ENCODE assay signal across 26 mouse cellular contexts in the genomic region with DNA sequence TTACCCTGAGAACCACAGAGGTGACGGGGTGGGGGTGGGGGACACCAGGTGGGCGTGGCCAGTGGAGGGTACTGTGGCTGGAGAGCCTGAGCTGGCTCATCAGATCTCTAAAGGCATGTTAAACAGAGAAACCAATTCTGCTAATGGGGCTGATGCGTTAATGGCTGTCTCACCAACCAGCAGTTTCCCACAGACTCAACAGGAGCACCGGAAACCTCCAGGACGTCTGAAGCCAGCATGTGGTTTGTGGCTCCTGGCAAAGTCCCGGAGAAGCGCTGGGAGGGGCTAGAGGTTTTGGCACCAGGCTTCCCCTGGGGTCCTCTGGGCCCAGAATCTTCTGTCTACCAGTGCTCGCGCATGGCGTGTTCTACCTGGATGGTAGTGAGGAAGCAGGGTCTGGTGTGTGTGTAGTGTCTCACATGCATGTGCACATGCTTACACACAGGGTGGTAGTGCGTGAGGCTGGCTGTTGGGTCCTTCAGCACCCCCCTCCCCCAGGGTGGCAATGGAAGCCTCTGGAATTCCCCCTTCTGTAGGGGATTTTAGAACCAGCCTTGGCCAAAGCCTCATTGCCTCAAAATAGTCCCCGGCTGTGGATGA. TPM values are rescaled to one million over a fixed set of nuclear protein-coding genes. Genes with fewer than 3 reads are reported as not detected.
DNase-seq lines count a peak whose midpoint lies in the region; ATAC-seq and TF ChIP-seq lines count a peak whose summit lies in the region.
"Had no signal": no experiment of that assay in that cellular context is flagged by ENCODE, and none has a peak within 500 bp of the region (broad histone marks: within the 10 kb centered on the region; RNA-seq: fewer than 3 reads in every experiment).

No protein-coding gene starts in this region.

- no peak for ATAC-seq in embryonic facial prominence, embryonic 13.5 days (ENCODE audit: insufficient number of reproducible peaks, insufficient read depth, low FRiP score, low TSS enrichment, low read depth)
- ATAC-seq in hematopoietic stem cell, adult 5-6 weeks (replicated peaks in 1 of 2; ENCODE audit: insufficient read depth in 1 of 2, low FRiP score in 2 of 2, low TSS enrichment in 1 of 2, low read depth in 1 of 2, poor library complexity in 2 of 2, severe bottlenecking in 2 of 2): peak; percentile 27 to 46; a peak in 3 of 4 replicates
- ATAC-seq: forebrain, postnatal 0 days; lung, postnatal 0 days had no signal

- intact Hi-C loops in left cerebral cortex, adult 2 months (cut with DNase I): no loop called here
- intact Hi-C loops in left cerebral cortex, postnatal 4 days (cut with DNase I): no loop called here

- no peak overlapping the region for H3K27ac ChIP-seq in embryonic facial prominence, embryonic 13.5 days
- no peak overlapping the region for H3K27ac ChIP-seq in embryonic facial prominence, embryonic 10.5 days (replicated peaks)
- H3K27ac ChIP-seq in left cerebral cortex, adult 2 months: no peak overlapping the region
- H3K27ac ChIP-seq: embryonic facial prominence, embryonic 12.5 days; hindbrain, embryonic 14.5 days; limb, embryonic 15.5 days; liver, embryonic 15.5 days; neural tube, embryonic 13.5 days; stomach, embryonic 15.5 days had no signal

- WGBS in embryonic facial prominence, embryonic 13.5 days: 50% methylated on average over 12 of the region's 12 CpGs
- WGBS in embryonic facial prominence, embryonic 10.5 days: 66% methylated on average over 12 of the region's 12 CpGs

- no peaks in the 10 kb centered on the region for H3K36me3 ChIP-seq in embryonic facial prominence, embryonic 13.5 days
- no peaks in the 10 kb centered on the region for H3K36me3 ChIP-seq in embryonic facial prominence, embryonic 10.5 days (replicated peaks)
- H3K36me3 ChIP-seq: embryonic facial prominence, embryonic 12.5 days; G1E; heart, embryonic 12.5 days; limb, embryonic 15.5 days; liver, embryonic 15.5 days; neural tube, embryonic 13.5 days; stomach, embryonic 15.5 days had no signal

- no peaks in the 10 kb centered on the region for H3K9me3 ChIP-seq in embryonic facial prominence, embryonic 13.5 days
- no peaks in the 10 kb centered on the region for H3K9me3 ChIP-seq in embryonic facial prominence, embryonic 10.5 days
- H3K9me3 ChIP-seq: embryonic facial prominence, embryonic 12.5 days; limb, embryonic 15.5 days; liver, embryonic 15.5 days; neural tube, embryonic 13.5 days; stomach, embryonic 15.5 days had no signal

- 0 out of 2 replicates have a peak overlapping the region, but pooled peaks have one; percentile 1 for H3K9ac ChIP-seq in embryonic facial prominence, embryonic 13.5 days
- H3K9ac ChIP-seq: embryonic facial prominence, embryonic 12.5 days; forebrain, postnatal 0 days; heart, embryonic 12.5 days; hindbrain, embryonic 14.5 days; limb, embryonic 15.5 days; liver, embryonic 15.5 days; neural tube, embryonic 13.5 days; stomach, embryonic 15.5 days had no signal

- H3K4me3 ChIP-seq in embryonic facial prominence, embryonic 13.5 days: no peak overlapping the region
- H3K4me3 ChIP-seq in embryonic facial prominence, embryonic 10.5 days: no peak overlapping the region
- no peak overlapping the region for H3K4me3 ChIP-seq in left cerebral cortex, adult 2 months
- H3K4me3 ChIP-seq: embryonic facial prominence, embryonic 12.5 days; heart, embryonic 12.5 days; limb, embryonic 15.5 days; liver, embryonic 15.5 days; neural tube, embryonic 13.5 days; stomach, embryonic 15.5 days had no signal

- no peak for DNase-seq in embryonic facial prominence, embryonic 10.5 days (ENCODE audit: low spot score)
- DNase-seq in A20 (ENCODE audit: low read depth, low spot score): peak; percentile 44
- peak; percentile 56 for DNase-seq in Muller cell, postnatal 12 days (ENCODE audit: inconsistent ontology term)
- no peak for DNase-seq in kidney, adult 11 months
- DNase-seq in left cerebral cortex, adult 2 months (ENCODE audit: extremely low spot score in 1 of 2, low spot score in 2 of 2): no peak
- no peak for DNase-seq in left cerebral cortex, postnatal 4 days
- DNase-seq: cerebellum, adult 18-20 months; forebrain, postnatal 0 days; heart, postnatal 14 days; kidney, adult 8-10 months; kidney, postnatal 25 days; midbrain, embryonic 14.5 days; right cerebral cortex, adult 18-20 months; thymus, adult 2 months had no signal

- peaks cover 28% of the 10 kb centered on the region for H3K4me1 ChIP-seq in embryonic facial prominence, embryonic 13.5 days
- peaks cover 26% of the 10 kb centered on the region for H3K4me1 ChIP-seq in embryonic facial prominence, embryonic 10.5 days

- no peak for TF ChIP-seq CTCF in left cerebral cortex, adult 2 months (IDR thresholded peaks at IDR 0.05)

- no peaks in the 10 kb centered on the region for H3K27me3 ChIP-seq in embryonic facial prominence, embryonic 13.5 days
- H3K27me3 ChIP-seq in embryonic facial prominence, embryonic 10.5 days (replicated peaks; ENCODE audit: low read depth, poor library complexity, severe bottlenecking): no peaks in the 10 kb centered on the region
- H3K27me3 ChIP-seq: embryonic facial prominence, embryonic 12.5 days; heart, embryonic 12.5 days; limb, embryonic 15.5 days; liver, embryonic 15.5 days; neural tube, embryonic 13.5 days; stomach, embryonic 15.5 days had no signal

- 0 out of 2 replicates have a peak overlapping the region, but pooled peaks have one; percentile 2 for H3K4me2 ChIP-seq in embryonic facial prominence, embryonic 13.5 days
- H3K4me2 ChIP-seq: embryonic facial prominence, embryonic 12.5 days; heart, embryonic 12.5 days; hindbrain, embryonic 14.5 days; limb, embryonic 15.5 days; liver, embryonic 15.5 days; neural tube, embryonic 13.5 days; stomach, embryonic 15.5 days had no signal

RNA-seq across cellular contexts. Expression of a gene that starts 12.2 kb away (rescaled TPM):
- polyA plus RNA-seq in embryonic facial prominence, embryonic 13.5 days (2015; fragmentation: Nextera tagmentation; extraction: Ambion mirVana): 0.40 and 0.42 TPM in 2 replicates
- polyA plus RNA-seq in embryonic facial prominence, embryonic 10.5 days (2016; fragmentation: Nextera tagmentation; extraction: Ambion mirVana): not detected in 2 replicates
- not detected in 2 replicates for total RNA-seq in hematopoietic stem cell, adult 5-6 weeks (2017)
- total RNA-seq in left cerebral cortex, adult 2 months (2021): under 1 TPM; 0.38 to 0.47 TPM
- total RNA-seq in left cerebral cortex, postnatal 4 days (2021): not detected
- total RNA-seq: forebrain, postnatal 0 days had no signal
- polyA plus RNA-seq: G1E; small intestine, adult 2 months had no signal

RNA-seq across cellular contexts. Expression of a gene that starts 24.5 kb away (rescaled TPM):
- polyA plus RNA-seq in embryonic facial prominence, embryonic 13.5 days (2015; fragmentation: Nextera tagmentation; extraction: Ambion mirVana): 18.0 and 20.8 TPM in 2 replicates
- 18.8 and 20.0 TPM in 2 replicates for polyA plus RNA-seq in embryonic facial prominence, embryonic 10.5 days (2016; fragmentation: Nextera tagmentation; extraction: Ambion mirVana)
- 35.3 and 70.7 TPM in 2 replicates for total RNA-seq in hematopoietic stem cell, adult 5-6 weeks (2017)
- total RNA-seq in left cerebral cortex, adult 2 months (2021): 10 to 100 TPM; 45.3 to 45.7 TPM
- 10 to 100 TPM; 64.7 to 67.8 TPM for total RNA-seq in left cerebral cortex, postnatal 4 days (2021)

RNA-seq across cellular contexts. Expression of a gene that starts 46.1 kb away (rescaled TPM):
- 328 and 350 TPM in 2 replicates for polyA plus RNA-seq in embryonic facial prominence, embryonic 13.5 days (2015; fragmentation: Nextera tagmentation; extraction: Ambion mirVana)
- 407 and 410 TPM in 2 replicates for polyA plus RNA-seq in embryonic facial prominence, embryonic 10.5 days (2016; fragmentation: Nextera tagmentation; extraction: Ambion mirVana)
- 97.7 and 113 TPM in 2 replicates for total RNA-seq in hematopoietic stem cell, adult 5-6 weeks (2017)
- 100 to 1,000 TPM; 215 to 245 TPM for total RNA-seq in left cerebral cortex, adult 2 months (2021)
- total RNA-seq in left cerebral cortex, postnatal 4 days (2021): 100 to 1,000 TPM; 170 to 186 TPM

Comparison
In these comparisons a context has a peak if more than half of its experiments do, and no peak if none do; other contexts are left out.
1. DNase-seq: peak in A20 (single experiment) and Muller cell, postnatal 12 days (single experiment); none in embryonic facial prominence, embryonic 10.5 days (single experiment), kidney, adult 11 months (single experiment), left cerebral cortex, adult 2 months (0 of 2) and left cerebral cortex, postnatal 4 days (single experiment).